In genomic region chr14:57797991-57798931, GRCm38 (mm10) we compare ENCODE assay signal across 8 mouse cellular contexts. TPM values are rescaled to one million over a fixed set of nuclear protein-coding genes. Genes with fewer than 3 reads are reported as not detected.
DNase-seq lines count a peak whose midpoint lies in the region; ATAC-seq and TF ChIP-seq lines count a peak whose summit lies in the region.

TSS of gene Sap18 (plus strand) at chr14:57798180.

- peak within 1 kb of the TSS; percentile 93 for H3K4me2 ChIP-seq in heart, embryonic 11.5 days
- H3K4me2 ChIP-seq in kidney, embryonic 16.5 days (replicated peaks; ENCODE audit: low read depth, low read length), result peak within 1 kb of the TSS; percentile 73
- peak within 1 kb of the TSS; percentile 99 for H3K4me2 ChIP-seq in myocyte (ENCODE audit: low read depth)

- H3K36me3 ChIP-seq in C2C12 (ENCODE audit: control insufficient read depth, insufficient read depth) (peaks cover 36% of the 10 kb centered on the region), myocyte (ENCODE audit: control insufficient read depth, insufficient read depth) (peaks cover 11% of the 10 kb centered on the region)
- H3K36me3 ChIP-seq in erythroblast, embryonic 14.5 days (ENCODE audit: control insufficient read depth), result peaks cover 34% of the 10 kb centered on the region
- peaks cover 8% of the 10 kb centered on the region for H3K36me3 ChIP-seq in heart, embryonic 11.5 days (ENCODE audit: control insufficient read depth, insufficient read depth, low read length)
- H3K36me3 ChIP-seq in kidney, embryonic 16.5 days (ENCODE audit: insufficient read depth, low read length), result peaks cover 12% of the 10 kb centered on the region
- peaks cover 9% of the 10 kb centered on the region for H3K36me3 ChIP-seq in liver, adult 2 months (ENCODE audit: control insufficient read depth, insufficient read depth, low read length)
- H3K36me3 ChIP-seq in splenic B cell, adult 2 months (ENCODE audit: control insufficient read depth, insufficient read depth, low read length, poor library complexity, severe bottlenecking), result peaks cover 8% of the 10 kb centered on the region

- H3ac ChIP-seq in C2C12 (ENCODE audit: control insufficient read depth, insufficient read length, low read depth) (peak within 1 kb of the TSS; percentile 92), myocyte (ENCODE audit: control insufficient read depth, insufficient read length) (peak within 1 kb of the TSS; percentile 97)

- DNase-seq in brain, embryonic 14.5 days (ENCODE audit: low read depth), result peak; percentile 100
- peak; percentile 91 for DNase-seq in liver, adult 2 months (ENCODE audit: extremely low read depth, low read depth, low spot score)
- peak; percentile 100 for DNase-seq in splenic B cell, adult 2 months (ENCODE audit: low read depth, low spot score)

- peak; percentile 94 for ATAC-seq in heart, embryonic 11.5 days (replicated peaks; ENCODE audit: insufficient number of reproducible peaks, low FRiP score, low TSS enrichment)
- ATAC-seq in kidney, embryonic 16.5 days (ENCODE audit: low FRiP score, low TSS enrichment), result peak; percentile 98

- no peaks in the 10 kb centered on the region for H3K9me3 ChIP-seq in erythroblast, embryonic 14.5 days (ENCODE audit: control insufficient read depth, low read length)
- H3K9me3 ChIP-seq in heart, embryonic 11.5 days (replicated peaks; ENCODE audit: control insufficient read depth, low read length), result no peaks in the 10 kb centered on the region
- H3K9me3 ChIP-seq in kidney, embryonic 16.5 days (ENCODE audit: low read length), result no peaks in the 10 kb centered on the region

- peaks cover 37% of the 10 kb centered on the region for H3K79me3 ChIP-seq in C2C12 (ENCODE audit: low read depth)

- H3K9ac ChIP-seq in heart, embryonic 11.5 days (ENCODE audit: low read depth, low read length), result peak within 1 kb of the TSS; percentile 88
- H3K9ac ChIP-seq in kidney, embryonic 16.5 days (replicated peaks; ENCODE audit: low read length), result peak within 1 kb of the TSS; percentile 88
- H3K9ac ChIP-seq in liver, adult 2 months (ENCODE audit: low read depth, low read length), result peak within 1 kb of the TSS; percentile 85

- peak within 1 kb of the TSS; percentile 73 for H3K27ac ChIP-seq in heart, embryonic 11.5 days (ENCODE audit: low read depth, low read length)
- peak within 1 kb of the TSS; percentile 63 for H3K27ac ChIP-seq in kidney, embryonic 16.5 days (ENCODE audit: low read length)
- peak within 1 kb of the TSS; percentile 36 for H3K27ac ChIP-seq in liver, adult 2 months (replicated peaks; ENCODE audit: insufficient read depth, low read depth, low read length)

- WGBS in heart, embryonic 11.5 days (ENCODE audit: insufficient replicate concordance), result 0% methylated on average over 96 of the region's 99 CpGs
- under 1% methylated on average over 97 of the region's 99 CpGs for WGBS in kidney, embryonic 16.5 days
- WGBS in liver, adult 2 months, result under 1% methylated on average over 98 of the region's 99 CpGs

- peaks cover 34% of the 10 kb centered on the region for H3K4me1 ChIP-seq in erythroblast, embryonic 14.5 days (ENCODE audit: control insufficient read depth)
- peaks cover 8% of the 10 kb centered on the region for H3K4me1 ChIP-seq in heart, embryonic 11.5 days (ENCODE audit: control insufficient read depth, insufficient read depth, low read length)
- H3K4me1 ChIP-seq in kidney, embryonic 16.5 days (ENCODE audit: insufficient read depth, low read length), result peaks cover 16% of the 10 kb centered on the region
- peaks cover 6% of the 10 kb centered on the region for H3K4me1 ChIP-seq in liver, adult 2 months (ENCODE audit: control insufficient read depth, insufficient read depth, low read length)

- TF ChIP-seq CTCF in C2C12 (IDR thresholded peaks at IDR 0.05; ENCODE audit: control insufficient read depth, insufficient read depth, insufficient read length), result no peak
- no peak for TF ChIP-seq CTCF in brain, embryonic 14.5 days (IDR thresholded peaks at IDR 0.05; ENCODE audit: borderline replicate concordance, extremely low read depth, insufficient read depth, insufficient read length)
- TF ChIP-seq CTCF in liver, adult 2 months (IDR thresholded peaks at IDR 0.05; ENCODE audit: low read depth, low read length), result no peak

- H3K27me3 ChIP-seq in C2C12 (ENCODE audit: control insufficient read depth, insufficient read depth, insufficient read length) (no peaks in the 10 kb centered on the region), myocyte (ENCODE audit: control insufficient read depth, insufficient read depth, insufficient read length) (no peaks in the 10 kb centered on the region)
- H3K27me3 ChIP-seq in erythroblast, embryonic 14.5 days (ENCODE audit: control insufficient read depth), result 0 out of 2 replicates have a peak, but pooled peaks cover 2% of the 10 kb centered on the region
- H3K27me3 ChIP-seq in heart, embryonic 11.5 days (ENCODE audit: control insufficient read depth, insufficient read depth, low read length), result no peaks in the 10 kb centered on the region
- H3K27me3 ChIP-seq in kidney, embryonic 16.5 days (ENCODE audit: insufficient read depth, low read length), result no peaks in the 10 kb centered on the region
- no peaks in the 10 kb centered on the region for H3K27me3 ChIP-seq in liver, adult 2 months (ENCODE audit: control insufficient read depth, insufficient read depth, low read length)
- no peaks in the 10 kb centered on the region for H3K27me3 ChIP-seq in splenic B cell, adult 2 months (ENCODE audit: control insufficient read depth, insufficient read depth, low read length, poor library complexity, severe bottlenecking)

- TF ChIP-seq POLR2A in brain, embryonic 14.5 days (IDR thresholded peaks at IDR 0.05; ENCODE audit: borderline replicate concordance, extremely low read depth, insufficient read depth, insufficient read length, poor library complexity, severe bottlenecking), result 0 out of 2 replicates have a peak, but pooled peaks have one; percentile 23
- peak; percentile 76; the same call in 1 of the 2 replicates for TF ChIP-seq POLR2A in liver, adult 2 months (IDR thresholded peaks at IDR 0.05; ENCODE audit: extremely low read depth, insufficient read depth, low read length)
- TF ChIP-seq POLR2A in myocyte (IDR thresholded peaks at IDR 0.05; ENCODE audit: insufficient read length, low read depth), result peak; percentile 53

- peak within 1 kb of the TSS; percentile 84 for H3K4me3 ChIP-seq in C2C12 (ENCODE audit: insufficient read depth, poor library complexity, severe bottlenecking)
- H3K4me3 ChIP-seq in erythroblast, embryonic 14.5 days (replicated peaks), result peak within 1 kb of the TSS; percentile 95
- peak within 1 kb of the TSS; percentile 88 for H3K4me3 ChIP-seq in heart, embryonic 11.5 days (ENCODE audit: low read depth, low read length)
- H3K4me3 ChIP-seq in kidney, embryonic 16.5 days (ENCODE audit: low read length), result peak within 1 kb of the TSS; percentile 89
- H3K4me3 ChIP-seq in liver, adult 2 months (ENCODE audit: insufficient read depth, low read depth, low read length), result peak within 1 kb of the TSS; percentile 81
- peak within 1 kb of the TSS; percentile 76 for H3K4me3 ChIP-seq in myocyte

- H3K79me2 ChIP-seq in C2C12 (ENCODE audit: control insufficient read depth, insufficient read depth) (peaks cover 52% of the 10 kb centered on the region), myocyte (ENCODE audit: control insufficient read depth, insufficient read depth) (peaks cover 36% of the 10 kb centered on the region)
- H3K79me2 ChIP-seq in liver, adult 2 months (ENCODE audit: control insufficient read depth, insufficient read depth, low read length), result peaks cover 11% of the 10 kb centered on the region; the same call in 1 of the 2 replicates

TF ChIP-seq in C2C12, 6 proteins besides CTCF, POLR2A, EP300 and RAD21:
- TF ChIP-seq MAX (IDR thresholded peaks at IDR 0.05) (peak; percentile 76), USF1 (IDR thresholded peaks at IDR 0.05; ENCODE audit: low read depth) (no peak)

TF ChIP-seq in myocyte, 11 proteins besides CTCF, POLR2A, EP300 and RAD21:
- TF ChIP-seq REST (IDR thresholded peaks at IDR 0.05; ENCODE audit: insufficient read depth, insufficient read length) (no peak), POLR2AphosphoS2 (IDR thresholded peaks at IDR 0.05; ENCODE audit: insufficient read length, low read depth) (peak; percentile 32), USF1 (IDR thresholded peaks at IDR 0.05; ENCODE audit: low read depth) (no peak), MYOD1 (IDR thresholded peaks at IDR 0.05; ENCODE audit: control insufficient read depth in 1 of 3, insufficient read length in 2 of 3, low read depth in 2 of 3) (peak in 1 of 3 experiments; percentile 12)

RNA-seq across cellular contexts. Expression of gene Sap18, which starts in this region (rescaled TPM):
- polyA plus RNA-seq in C2C12 (2012; fragmentation: generic; extraction: Trizol) (111 TPM), myocyte (2012; fragmentation: generic; extraction: Trizol) (168 TPM)
- polyA plus RNA-seq in brain, embryonic 14.5 days (2012; rRNA removed), result 21.4 and 27.1 TPM in 2 replicates
- polyA plus RNA-seq in erythroblast, embryonic 14.5 days (2012), result 83.5 and 87.7 TPM in 2 replicates
- polyA plus RNA-seq in heart, embryonic 11.5 days (2014; fragmentation: Nextera tagmentation; extraction: Ambion mirVana), result 19.5 and 34.2 TPM in 2 replicates
- polyA plus RNA-seq in kidney, embryonic 16.5 days (2015; fragmentation: Nextera tagmentation; extraction: Ambion mirVana), result 23.0 and 25.4 TPM in 2 replicates
- total RNA-seq in liver, adult 2 months (2014; rRNA removed), result 15.2 and 18.8 TPM in 2 replicates
- polyA plus RNA-seq in liver, adult 2 months (2012; rRNA removed), result 3.5 and 7.2 TPM in 2 replicates

Comparison
In these comparisons a context has a peak if more than half of its experiments do, and no peak if none do; other contexts are left out.
1. Peak in every context shown above with its lines: DNase-seq, ATAC-seq, H3K4me3 ChIP-seq and H3K27ac ChIP-seq.
2. POLR2A ChIP-seq: peak in every context shown above with its lines; median percentile 76 in liver, adult 2 months; 53 in myocyte; 23 in brain, embryonic 14.5 days.